Mouse (Mus musculus): ENCODE data around the gene Gm17631.
"Not testable (repeated sequence)": the region's sequence is repeated elsewhere in the genome, so short reads cannot be mapped to it uniquely, and the experiment has no call there.

Gm17631 gene

GRCm38 (mm10) chr6:129862349-129862748, at the start of gene Gm17631:
Gm17631 (plus strand) TSS chr6:129862649.
- DNase-seq (ENCODE audit: low spot score), result not testable (repeated sequence)

DNA sequence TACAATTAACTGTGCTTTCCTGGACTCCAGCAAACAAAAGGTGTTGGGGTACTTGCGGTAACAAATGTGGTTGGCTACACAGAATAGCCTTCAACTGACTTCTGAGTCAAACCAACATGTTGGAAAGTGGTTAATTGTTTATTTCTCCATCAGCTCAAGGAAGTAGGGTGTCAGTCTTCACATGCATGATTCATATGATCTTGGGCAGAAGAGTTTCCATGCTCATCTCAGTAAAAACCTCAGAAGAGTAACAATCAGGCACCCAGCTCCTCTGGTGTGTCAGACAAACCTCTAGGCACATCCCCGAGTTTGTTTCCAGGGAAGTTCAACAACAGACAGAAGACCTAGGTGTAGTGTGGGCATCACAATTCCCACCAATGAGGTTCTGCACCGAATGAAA, 44.7 kb upstream of the Gm17631 start:
- no peak for DNase-seq (ENCODE audit: low spot score)

- no peak for DNase-seq (ENCODE audit: low spot score)
These were observed 38.4 kb upstream of the Gm17631 start for GRCm38 (mm10) chr6:129824004-129824403.

DNA sequence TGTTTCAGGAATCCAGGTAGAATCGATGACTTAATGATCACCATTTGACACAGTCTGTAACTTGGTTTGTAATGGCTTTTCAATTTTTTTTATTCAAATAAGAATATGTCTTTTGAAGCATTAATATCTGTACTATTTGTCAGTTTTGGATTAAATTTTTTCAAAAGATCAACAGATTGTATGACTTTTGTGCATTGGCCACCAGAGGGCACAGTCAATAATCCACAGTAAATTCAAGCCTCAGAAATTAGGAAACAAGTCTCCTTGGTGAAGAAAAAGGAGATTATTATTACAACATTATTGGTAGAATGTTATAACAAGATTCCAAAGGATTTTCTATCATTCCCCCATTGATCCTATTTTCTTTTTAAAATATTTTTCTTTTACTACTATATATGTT, 36.9 kb upstream of the Gm17631 start:
- DNase-seq (ENCODE audit: low spot score), result no peak

GRCm38 (mm10) chr6:129876549-129876948, 14.1 kb downstream of the Gm17631 start, which contains the start of gene Klra17:
Klra17 (minus strand) TSS chr6:129876672.
- DNase-seq (ENCODE audit: low spot score), result no peak

GRCm38 (mm10) chr6:129882525-129882924, 20.1 kb downstream of the Gm17631 start:
- no peak for DNase-seq (ENCODE audit: low spot score)

Data from layer of hippocampus, adult 9-10 months (tissue).